Mouse (Mus musculus): Measurements from ENCODE around the gene Adamtsl1.

The Adamtsl1 gene

DNA sequence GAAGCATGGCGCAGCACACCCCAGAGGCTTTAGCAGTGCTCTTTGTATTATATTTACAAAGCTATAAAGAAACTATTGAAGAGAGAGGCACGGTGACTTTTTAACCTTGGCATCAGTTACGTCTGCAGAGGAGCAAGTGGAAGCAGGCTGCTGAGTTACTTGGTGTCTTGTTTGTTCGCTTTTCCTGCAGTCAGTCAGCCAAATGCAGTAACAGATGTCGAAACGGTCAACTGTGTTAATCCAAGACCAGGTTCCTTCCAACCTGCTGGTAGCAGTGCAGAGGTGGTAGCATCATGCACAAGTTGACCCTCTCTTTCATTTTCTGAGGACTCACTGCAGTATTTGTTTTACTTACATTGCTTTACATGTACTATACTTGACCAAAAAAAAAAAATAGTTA, 908.6 kb downstream of the Adamtsl1 start:
- no peak for DNase-seq

DNA sequence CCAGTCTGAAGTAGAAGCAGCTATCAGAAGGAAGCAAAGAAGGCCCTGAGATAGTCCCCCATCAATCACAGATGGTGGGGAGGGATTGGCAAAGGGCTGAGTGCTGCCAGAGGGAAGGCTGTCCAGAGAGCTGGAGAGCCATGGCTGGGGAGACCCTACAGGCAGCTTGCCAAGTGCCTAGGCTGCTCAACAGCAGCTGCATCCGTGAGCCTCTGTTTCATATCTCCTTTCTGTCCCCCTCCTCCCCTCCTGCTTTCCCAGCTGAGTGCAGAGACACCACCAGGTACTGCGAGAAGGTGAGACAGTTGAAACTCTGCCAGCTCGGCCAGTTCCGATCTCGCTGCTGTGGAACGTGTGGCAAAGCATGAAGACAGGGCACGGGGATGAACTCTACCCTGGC, 911.6 kb downstream of the Adamtsl1 start:
- no peak for DNase-seq

- DNase-seq = no peak
Observed at GRCm38 (mm10) chr4:86426549-86426948, 912.6 kb downstream of the Adamtsl1 start.

DNA sequence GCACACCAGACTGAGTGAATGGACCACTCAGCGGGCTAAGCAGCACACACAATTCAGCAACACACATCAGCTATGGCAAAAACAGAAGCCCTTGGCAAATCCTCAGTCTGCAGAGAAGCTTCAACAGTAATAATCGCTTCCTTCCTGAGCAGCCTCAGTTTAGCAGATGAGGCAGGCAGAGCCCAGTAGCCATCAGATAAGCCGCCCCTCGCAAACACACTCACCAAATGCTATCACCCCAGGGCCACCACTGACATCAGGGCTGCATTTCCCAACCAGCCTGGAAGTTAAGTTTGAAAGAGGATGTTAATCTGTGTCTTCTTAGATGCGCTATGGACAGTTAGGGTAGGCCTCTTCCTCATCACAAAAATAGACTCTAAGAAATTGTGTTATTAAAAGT, 913.3 kb downstream of the Adamtsl1 start:
- no peak for DNase-seq

DNA sequence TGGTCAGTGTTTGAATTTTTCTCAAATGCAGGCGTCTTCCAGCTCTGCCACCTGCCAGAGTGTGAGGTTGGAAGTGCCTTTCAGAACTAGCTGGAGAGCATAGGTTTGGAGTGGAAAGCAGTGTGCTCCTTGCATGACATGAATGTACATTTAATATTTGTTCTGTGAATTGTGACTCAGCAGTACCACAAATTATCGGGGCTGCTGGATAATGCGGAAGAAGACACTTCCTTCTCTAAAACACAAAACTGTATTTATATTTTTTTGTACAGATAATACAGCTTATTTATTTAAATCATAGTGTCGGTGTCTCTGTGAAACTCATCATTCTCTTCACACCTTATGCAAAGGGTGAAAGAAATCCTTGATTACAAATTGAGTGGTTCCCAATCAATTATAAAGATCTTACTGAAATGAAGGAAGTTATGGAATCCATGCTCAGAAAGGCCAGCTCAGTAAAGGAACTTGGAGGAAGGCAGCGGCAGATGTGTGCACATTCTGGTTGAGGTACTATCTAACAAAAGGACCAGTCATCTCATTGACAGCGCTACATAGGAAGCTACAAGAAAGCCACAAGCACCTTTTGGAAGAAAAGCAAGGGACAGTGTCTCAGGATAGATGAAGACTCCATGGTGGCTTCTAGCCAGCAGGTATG, 914.2 kb downstream of the Adamtsl1 start:
- no peak for DNase-seq

GRCm38 (mm10) chr4:86435631-86436030, 921.7 kb downstream of the Adamtsl1 start:
- DNase-seq = no peak

GRCm38 (mm10) chr4:86436336-86436735, 922.4 kb downstream of the Adamtsl1 start:
- DNase-seq = no peak

DNA sequence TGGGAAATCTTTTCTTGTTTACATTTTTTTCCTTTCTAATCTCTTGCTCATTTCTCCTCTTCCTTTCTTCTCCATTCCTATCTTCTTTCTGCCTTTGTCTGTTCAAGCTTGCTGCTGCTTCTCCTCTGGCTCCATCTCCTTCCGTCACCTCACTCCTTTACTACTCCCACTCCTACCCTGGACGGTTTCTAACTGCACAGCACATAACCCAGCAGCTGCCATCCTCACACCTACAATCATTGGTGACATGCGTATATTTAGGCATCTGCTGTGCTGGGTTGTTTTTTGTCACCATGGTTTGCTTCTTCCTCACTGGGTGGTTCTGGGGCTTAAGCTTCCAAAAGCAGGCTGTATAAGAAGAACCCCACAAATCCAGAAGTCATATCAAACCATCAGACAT, 936.5 kb downstream of the Adamtsl1 start:
- DNase-seq = no peak

GRCm38 (mm10) chr4:86464808-86465207, 950.8 kb downstream of the Adamtsl1 start:
- no peak for DNase-seq

All from lung, postnatal 10 days (tissue).